Mouse (Mus musculus): ENCODE results near the gene Ubtd1. TPM values are rescaled to one million over a fixed set of nuclear protein-coding genes. Genes with fewer than 3 reads are reported as not detected.

Ubtd1 gene
- total RNA-seq, 2 experiments from 2014 or later: 11.2 to 12.8 TPM

DNA sequence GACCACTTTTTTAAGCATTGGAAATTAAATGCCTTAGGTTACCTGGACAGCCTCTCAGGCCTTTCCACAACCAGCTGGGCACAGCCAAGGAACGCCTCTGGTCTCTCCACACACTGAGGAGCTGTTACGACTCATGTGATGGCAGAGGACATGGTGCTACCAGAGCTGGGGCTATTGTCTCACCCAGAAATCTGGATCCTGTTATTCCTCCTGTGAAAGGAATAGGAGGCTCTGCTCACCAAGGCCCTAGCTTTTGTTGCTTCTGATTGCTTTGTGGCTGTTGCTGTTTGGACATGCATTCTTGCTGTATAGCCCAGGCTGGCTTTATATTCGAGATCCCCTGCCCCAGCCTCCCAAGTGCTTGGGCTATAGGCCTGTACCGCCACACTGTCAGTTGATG lies 34.7 kb downstream of the Ubtd1 start:
- intact Hi-C loops (cut with DNase I): loop anchor here (5.0 kb wide), 1 partner anchor 34 kb away; the partner anchor contains the start of genes Mms19 and Ubtd1

DNA sequence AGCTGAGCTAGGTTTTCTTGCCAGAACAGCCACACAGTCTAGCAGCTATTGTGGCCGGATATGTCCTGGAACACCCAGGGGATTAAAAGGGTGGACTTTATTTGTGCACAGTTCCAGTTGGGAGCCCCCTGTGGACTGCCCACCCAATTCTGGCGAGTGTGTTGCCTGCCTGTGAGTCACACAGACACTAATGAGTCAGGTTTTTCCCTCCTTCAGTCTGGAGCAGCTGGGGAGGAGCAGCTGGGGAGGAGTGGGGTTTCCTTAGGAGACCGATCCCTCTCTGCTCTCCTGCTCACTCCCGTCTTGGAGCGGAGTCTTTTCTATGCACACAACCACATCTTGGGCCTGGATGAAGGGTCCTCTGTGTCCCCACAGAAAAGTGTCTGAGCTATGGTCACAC lies 35.3 kb downstream of the Ubtd1 start:
- intact Hi-C loops (cut with DNase I): loop anchor here (5.0 kb wide), 1 partner anchor 35 kb away; the partner anchor contains the start of genes Mms19 and Ubtd1
- DNase-seq (ENCODE audit: low spot score in 2 of 2): peak; percentile 41 to 63

More for the DNA sequence above, 34.7 kb downstream of the Ubtd1 start:
- no peak for DNase-seq (ENCODE audit: low spot score in 2 of 2)

DNA sequence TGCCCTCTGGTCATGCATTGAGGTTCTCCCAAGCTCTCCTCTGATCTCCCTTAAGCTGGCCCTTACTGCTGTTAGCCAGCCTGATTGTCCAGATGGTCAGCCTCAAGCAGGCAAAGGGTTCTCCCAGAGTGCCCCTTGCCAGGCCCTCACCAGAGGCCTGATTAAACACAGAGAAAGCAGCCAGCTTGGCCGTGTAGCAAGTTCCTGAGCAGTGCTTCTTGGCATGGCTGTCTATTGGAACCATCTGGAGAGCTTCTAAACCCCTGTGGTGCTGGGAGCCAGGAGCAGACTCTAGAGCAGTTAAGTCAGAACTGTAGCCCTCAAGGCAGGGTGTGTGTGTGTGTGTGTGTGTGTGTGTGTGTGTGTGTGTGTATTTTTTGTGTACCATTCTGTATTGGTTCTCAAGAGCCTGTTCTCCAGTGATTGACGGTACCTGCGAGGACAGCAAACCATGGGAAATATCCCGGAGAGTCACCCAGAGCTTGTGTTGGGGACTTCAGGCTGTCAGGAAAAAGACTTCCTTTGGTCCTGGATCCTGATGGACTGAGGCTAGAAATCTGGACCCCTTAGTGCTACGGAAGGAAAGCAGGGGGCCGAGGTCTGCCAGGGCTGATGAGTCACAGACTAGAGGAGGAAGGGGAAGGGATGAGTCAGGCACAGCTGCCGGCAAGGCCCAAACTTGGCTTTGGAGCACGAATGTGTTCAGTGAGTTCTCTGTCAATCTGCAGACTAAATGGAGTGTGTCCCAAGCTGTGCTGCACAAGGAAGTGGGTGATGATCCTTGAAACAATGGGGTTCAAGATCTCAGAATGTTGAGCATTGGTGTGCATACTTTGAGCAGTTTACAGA lies 36.1 kb downstream of the Ubtd1 start:
- DNase-seq (ENCODE audit: low spot score in 2 of 2): peak; percentile 49 to 68
- intact Hi-C loops (cut with DNase I): loop anchor here (5.0 kb wide), 1 partner anchor 35 kb away; the partner anchor contains the start of genes Mms19 and Ubtd1

DNA sequence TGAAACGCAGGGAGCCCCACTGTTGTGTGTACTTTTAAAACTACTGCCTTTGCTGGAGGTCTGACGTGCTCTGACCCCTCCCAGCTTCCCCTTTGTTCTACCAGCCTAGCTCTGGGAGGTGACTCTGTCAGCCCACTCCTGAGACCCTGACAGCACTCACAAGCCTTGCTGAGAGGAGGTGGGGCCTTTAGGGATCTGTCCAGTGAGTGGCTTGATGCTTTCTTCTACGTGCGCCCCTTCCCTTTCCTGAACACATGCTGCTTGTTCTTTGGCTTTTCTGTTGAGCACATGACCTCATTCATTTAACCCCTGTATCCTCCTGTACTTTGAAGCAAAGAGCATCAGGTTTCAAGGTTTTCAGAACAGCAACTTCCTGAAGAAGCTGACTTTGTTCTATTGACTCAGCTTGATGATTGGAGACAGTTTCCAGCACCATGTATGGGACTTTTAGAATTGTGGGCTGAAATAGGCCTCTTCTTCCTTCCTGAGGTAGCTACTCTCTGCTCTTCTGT lies 37.5 kb downstream of the Ubtd1 start:
- DNase-seq (ENCODE audit: low spot score in 2 of 2): no peak
- intact Hi-C loops (cut with DNase I): loop anchor here (5.0 kb wide), 1 partner anchor 37 kb away; the partner anchor contains the start of genes Mms19 and Ubtd1

DNA sequence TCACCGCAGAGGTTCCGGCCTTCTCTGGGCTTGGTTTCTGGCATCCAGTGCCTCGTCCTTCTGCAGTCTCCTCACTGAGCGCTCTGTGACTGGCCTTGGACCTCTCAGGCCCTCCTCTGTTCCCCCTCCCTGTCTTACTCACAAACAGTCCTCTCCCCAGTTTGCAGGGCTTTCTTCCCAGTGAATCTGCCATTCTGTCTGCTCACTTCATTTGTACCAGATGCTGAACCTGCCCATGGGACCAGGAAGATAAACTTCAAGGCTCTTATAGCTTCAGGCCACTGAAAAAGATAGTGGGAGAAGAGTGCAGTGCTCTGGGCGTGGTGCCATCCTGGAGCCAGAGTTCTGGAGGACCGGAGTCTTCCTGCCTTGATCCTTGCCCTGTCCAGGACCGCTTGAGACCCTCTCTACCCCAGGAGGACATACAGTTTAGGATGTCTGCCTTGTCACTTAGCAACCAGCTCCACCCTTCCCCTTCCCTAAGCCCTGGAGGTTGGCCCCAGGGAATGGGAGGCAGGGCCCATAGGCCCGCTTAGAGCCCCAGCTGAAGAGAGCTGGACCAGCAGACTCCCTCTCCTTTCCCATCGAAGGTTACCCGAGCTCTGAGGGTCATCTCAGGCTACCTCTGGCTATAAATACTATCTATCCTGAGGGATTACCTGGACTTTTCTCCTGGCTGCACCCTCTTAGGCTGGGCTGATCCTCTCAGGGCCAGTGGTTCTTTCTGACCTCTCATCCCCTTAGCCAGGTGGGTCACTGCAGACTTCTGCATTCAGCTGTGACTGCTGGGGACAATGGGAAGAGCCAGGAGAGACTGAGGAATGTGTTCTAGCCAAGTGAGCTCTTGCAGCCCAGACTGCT lies 40.3 kb downstream of the Ubtd1 start:
- intact Hi-C loops (cut with DNase I): no loop called here
- DNase-seq (ENCODE audit: low spot score in 2 of 2): no peak

DNA sequence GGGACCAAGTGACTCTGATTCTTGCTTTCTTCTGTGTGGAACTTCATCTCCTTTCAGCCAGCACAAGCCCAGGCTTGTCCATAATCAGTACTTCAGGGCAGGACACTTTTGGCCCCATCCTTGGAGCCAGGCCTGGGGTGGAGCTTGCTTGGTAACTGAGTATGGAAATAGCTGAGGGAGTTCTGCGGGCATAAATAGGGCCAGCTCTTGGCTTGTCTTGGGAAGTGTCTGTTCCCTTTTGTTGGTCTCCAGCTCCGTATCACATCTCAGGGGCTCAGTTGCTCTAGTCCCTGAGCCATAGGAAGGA lies 40.9 kb downstream of the Ubtd1 start:
- intact Hi-C loops (cut with DNase I): no loop called here
- no peak for DNase-seq (ENCODE audit: low spot score in 2 of 2)

DNA sequence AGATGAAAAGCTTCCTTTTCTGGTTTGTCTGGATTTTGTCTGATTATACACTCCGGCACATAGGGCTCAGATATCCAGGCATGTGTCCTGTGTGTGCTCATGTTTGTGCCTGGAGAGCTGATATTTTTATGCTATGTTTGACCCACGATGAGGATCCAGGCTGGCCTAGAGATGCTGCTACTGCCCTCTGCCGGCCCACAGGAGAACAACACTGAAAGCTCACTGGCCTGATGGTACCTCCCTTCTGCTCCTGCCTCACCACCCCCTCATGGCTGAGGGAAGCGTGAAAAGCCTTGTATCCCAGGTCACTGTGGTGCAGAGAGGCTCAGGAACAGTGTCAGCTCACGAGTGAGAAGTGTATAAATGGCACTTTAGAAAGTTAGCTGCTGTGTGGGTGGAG lies 44.6 kb downstream of the Ubtd1 start:
- intact Hi-C loops (cut with DNase I): loop anchor here (5.0 kb wide), 2 partner anchors 74 to 129 kb away; partner anchors contain the start of gene Rrp12

DNA sequence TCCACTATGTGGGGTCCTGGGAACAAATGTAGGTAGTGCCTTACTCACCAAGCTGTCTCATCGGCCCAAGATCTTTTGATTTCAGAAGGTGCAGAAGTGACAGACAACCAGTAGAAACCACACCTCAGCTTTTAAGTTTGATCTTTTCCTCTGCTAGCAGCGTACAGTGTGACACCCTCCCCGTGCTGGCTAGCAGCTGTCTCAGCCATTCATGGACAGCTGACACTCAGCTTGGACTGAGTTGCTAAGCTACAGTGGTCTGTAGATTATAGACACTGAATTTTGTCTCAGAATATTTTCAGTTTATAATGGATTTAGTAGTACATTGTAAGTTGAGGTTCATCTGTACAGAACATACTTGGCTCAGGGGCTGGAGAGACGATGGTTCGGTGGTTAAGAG lies 49.5 kb downstream of the Ubtd1 start:
- intact Hi-C loops (cut with DNase I): no loop called here
- no peak for DNase-seq (ENCODE audit: low spot score in 2 of 2)

More for the DNA sequence above, 44.6 kb downstream of the Ubtd1 start:
- DNase-seq (ENCODE audit: low spot score in 2 of 2): peak; percentile 85 to 89

DNA sequence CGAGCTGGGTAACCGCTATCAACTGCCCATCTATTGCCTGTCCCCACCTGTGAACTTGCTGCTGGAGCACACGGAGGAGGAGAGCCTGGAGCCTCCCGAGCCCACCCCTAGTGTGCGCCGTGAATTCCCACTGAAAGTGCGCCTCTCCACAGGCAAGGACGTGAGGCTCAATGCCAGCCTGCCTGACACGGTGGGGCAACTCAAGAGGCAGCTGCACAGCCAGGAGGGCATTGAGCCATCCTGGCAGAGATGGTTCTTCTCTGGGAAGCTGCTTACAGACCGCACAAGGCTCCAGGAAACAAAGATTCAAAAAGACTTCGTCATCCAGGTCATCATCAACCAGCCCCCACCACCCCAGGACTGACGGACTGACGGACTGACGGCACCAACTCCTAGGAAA lies 52.0 kb downstream of the Ubtd1 start:
- no peak for DNase-seq (ENCODE audit: low spot score in 2 of 2)
- intact Hi-C loops (cut with DNase I): no loop called here

DNA sequence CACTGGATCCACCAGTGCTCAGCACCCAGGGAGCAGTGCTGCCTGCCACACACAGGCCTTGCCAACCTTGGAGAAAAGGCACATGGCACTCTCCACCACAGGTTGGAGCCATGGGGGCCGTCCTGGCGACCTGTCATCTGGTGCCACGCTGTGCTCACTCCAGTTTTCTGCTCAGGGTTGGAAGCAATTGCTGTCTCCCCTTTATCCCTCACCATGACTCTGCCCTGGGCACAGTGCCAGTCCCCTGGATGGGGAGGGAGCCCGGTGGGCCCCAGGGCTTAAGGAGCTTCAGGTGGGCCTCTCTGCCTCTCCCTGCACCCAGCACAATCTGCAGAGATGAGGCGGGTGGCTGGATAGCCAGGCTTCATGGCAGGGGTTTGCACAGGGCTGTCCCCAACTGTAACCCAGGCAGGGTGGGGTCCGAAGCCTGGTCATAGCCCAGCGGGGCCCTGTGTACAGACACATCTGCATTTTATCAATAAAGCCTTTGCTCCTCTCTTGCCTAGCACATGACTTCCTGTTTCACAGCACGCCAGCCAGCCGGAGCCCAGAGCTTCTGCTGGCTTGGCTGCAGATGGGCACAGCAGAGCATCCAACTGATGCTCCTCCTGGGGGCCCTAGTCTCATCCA lies 52.7 kb downstream of the Ubtd1 start:
- intact Hi-C loops (cut with DNase I): no loop called here
- DNase-seq (ENCODE audit: low spot score in 2 of 2): peak in 1 of 2 experiments; percentile 23

DNA sequence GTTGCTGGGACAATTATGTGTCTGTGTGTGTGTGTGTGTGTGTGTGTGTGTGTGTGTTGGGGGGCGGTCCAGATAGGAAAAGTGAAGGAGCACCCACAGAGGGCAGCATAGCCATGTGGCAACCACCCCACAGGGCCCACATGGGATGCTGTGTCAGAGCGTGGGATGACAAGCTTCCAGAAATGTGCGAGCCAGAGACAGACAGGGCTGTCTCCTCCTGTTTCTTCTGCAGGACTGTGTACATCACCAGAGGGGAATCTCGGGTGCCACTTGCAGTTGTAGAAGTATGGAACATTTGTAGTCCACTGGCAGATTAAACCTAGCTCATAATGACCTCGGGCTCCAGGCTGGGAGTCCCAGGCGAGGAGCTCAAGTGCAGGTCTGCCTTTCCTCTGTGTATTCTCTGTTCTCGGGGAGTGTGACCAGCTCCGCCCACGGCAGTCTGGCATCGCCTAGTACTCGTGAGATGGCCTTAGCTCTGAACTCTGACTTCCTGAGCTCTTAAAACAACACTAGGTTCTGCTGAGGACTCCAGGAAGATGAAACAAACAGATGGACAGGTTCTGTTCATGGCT lies 53.4 kb downstream of the Ubtd1 start:
- intact Hi-C loops (cut with DNase I): loop anchor here (5.0 kb wide), 2 partner anchors 37 to 117 kb away; no protein-coding TSS in a partner anchor

DNA sequence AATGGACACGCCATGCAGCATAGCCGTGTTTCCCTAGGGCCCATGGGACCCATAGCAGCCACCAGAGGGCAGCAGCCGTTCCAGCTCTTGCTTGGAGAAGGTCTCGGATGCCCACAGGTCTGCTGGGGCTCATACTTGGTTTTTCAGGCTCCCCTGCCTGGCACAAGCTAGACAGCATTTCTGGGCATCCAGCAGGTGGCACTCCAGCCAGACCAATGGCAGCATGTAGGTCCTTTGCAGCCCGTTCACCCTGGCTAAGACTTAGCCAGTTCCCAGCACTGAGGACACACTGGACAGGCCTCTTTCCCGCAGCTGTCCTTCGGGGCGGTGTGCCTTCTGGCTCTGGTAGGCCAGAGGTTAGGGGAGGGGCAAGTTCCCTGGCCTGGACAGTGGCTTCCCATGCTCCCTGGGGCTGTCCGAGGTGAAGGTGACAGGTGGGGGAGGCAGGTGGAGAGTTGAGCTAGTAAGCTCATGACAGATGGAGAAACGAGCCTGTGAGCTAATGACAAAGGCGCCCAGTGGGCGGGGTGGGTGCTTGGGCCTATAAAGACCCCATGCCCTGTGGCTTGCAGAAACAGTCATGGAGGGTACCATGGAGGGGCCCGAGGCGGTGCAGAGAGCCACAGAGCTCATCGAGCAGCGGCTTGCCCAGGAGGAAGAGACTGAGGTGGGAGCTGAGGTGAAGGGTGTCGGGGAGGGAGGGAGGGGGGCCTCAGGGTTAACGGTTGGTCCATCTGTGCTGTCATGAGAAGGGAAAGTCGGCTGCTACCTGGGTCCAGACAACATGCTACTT lies 54.1 kb downstream of the Ubtd1 start, which contains the start of gene Ankrd2:
TSS of gene Ankrd2 (plus strand) at position 545 of the 793 bp plus-strand sequence.
- peak; percentile 80 to 86 for DNase-seq (ENCODE audit: low spot score in 2 of 2)
- intact Hi-C loops (cut with DNase I): loop anchor here (5.0 kb wide), 2 partner anchors 37 to 117 kb away; no protein-coding TSS in a partner anchor

More for the DNA sequence above, 53.4 kb downstream of the Ubtd1 start:
- DNase-seq (ENCODE audit: low spot score in 2 of 2): peak in 1 of 2 experiments; percentile 20

DNA sequence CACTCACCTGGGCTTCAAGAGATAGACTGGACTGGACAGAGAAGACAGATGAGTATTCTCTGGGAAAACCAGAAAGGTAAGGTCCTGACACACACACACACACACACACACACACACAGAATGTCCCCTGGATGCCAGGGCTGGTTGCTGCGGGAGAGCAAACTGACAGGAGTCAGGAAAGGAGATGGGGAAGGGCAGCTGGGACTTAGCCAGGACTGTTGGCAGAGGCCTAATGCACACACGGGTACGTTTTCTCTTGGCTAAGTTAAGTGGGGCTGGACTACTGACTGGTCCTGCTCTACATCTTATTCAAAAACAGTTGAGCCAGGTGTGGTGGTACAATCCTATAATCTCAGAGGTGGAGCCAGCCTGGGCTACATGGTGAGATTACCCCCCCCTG lies 54.8 kb downstream of the Ubtd1 start:
- intact Hi-C loops (cut with DNase I): loop anchor here (5.0 kb wide), 2 partner anchors 36 to 116 kb away; no protein-coding TSS in a partner anchor
- DNase-seq (ENCODE audit: low spot score in 2 of 2): no peak

DNA sequence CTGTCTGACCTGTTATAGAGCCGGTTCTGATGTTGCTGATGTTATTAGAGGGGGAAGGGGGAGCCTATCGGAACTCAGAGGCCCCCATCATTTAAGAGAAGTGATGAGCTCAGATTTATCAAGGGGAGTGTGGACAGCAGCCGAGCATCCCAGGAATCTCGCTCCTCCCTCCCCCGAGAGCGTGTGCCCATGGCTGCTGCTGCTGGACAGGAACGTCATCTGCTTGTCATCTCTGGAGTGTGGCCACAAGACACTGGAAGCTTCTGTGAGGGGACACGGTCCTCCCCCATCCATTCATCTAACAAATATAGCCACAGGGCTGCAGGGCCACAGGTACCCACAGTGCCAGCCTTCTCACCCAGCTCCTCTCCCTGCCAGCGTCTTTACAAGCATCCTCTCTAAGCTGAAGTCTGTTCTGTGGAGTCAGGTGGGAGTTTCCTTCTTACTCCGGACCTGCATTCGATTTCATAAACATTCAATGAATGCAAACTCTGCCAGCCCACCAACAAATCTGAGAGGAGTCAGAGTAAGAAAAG lies 55.7 kb downstream of the Ubtd1 start:
- no peak for DNase-seq (ENCODE audit: low spot score in 2 of 2)
- intact Hi-C loops (cut with DNase I): loop anchor here (5.0 kb wide), 2 partner anchors 35 to 115 kb away; no protein-coding TSS in a partner anchor

DNA sequence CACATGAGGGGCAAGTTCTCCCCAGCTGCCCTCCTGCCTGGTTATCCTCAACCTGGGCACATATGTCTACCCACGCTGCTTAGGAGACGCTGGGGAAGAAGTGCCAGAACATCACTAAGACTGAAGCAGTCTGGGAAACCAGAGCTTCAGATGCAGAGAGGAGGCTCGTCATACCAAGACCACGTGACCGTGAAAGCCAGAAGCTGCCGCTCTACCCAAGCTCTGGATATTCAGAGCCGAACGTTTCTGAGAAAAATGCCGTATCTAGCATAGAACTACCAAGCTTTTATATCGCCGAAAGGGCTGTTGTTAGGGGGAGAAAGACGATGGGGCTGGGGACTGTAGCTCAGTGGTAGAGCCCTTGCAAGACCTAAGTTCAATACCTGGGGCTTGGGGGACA lies 56.7 kb downstream of the Ubtd1 start:
- no peak for DNase-seq (ENCODE audit: low spot score in 2 of 2)
- intact Hi-C loops (cut with DNase I): loop anchor here (5.0 kb wide), 2 partner anchors 34 to 114 kb away; no protein-coding TSS in a partner anchor

DNA sequence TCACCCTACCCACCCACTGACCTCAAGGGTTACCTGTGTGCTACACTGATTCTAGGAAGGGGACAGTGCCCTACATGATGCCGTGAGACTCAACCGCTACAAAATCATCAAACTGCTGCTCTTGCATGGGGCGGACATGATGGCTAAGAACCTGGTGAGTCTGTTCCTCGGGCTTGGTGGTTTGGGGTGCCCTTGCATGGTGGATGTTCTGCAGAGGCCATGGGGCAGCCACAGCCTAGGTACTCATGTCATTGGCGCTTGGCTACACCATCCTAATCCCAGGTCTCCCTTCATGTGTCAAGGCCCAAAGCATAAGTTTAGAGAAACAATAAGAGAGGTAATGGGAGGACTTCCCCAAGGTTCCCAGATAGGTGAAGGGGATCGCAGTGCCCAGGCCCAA lies 62.4 kb downstream of the Ubtd1 start:
- intact Hi-C loops (cut with DNase I): no loop called here
- no peak for DNase-seq (ENCODE audit: low spot score in 2 of 2)

DNA sequence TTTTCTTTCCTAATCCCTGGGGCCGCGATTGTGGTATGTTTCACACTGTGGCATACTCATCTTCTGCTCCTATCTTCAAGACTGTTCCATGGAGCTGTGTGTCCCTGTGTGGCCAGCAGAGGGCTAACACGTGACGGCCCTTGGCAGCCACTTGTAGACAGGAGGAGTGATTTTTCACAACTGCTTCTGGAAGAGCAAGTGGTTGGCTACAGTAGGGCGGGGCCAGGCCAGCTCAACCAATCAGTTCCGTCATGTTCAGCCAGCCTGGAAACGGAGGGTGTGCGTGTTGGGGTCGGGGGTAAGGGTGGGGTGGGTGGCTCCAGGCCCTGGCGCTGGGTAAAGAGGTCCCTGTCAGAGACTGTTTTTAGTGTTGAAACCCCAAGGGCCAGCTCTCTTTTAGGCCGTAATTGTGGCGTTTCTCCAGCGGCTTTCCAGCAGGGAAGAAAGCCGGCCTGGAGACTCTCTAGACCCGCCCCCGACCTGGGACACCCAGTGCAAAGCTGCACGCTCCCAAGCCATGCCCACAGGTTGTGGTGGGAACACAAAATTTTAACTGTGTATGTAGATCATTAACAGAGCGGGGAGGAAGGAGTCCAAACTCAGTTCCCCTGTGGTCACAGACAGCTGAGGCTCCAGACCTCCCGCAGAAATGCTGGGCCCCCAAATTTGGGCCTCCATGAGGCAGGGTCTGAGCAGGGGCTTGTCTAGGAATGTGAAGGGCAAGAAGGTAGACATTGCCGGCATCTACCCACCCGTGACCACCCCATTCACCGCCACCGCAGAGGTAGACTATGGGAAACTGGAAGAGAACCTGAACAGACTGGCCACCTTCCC lies 63.9 kb downstream of the Ubtd1 start, which contains the start of gene Hoga1:
TSS of gene Hoga1 (plus strand) at position 342 of the 834 bp plus-strand sequence.
- DNase-seq (ENCODE audit: low spot score in 2 of 2): peak; percentile 59 to 83
- intact Hi-C loops (cut with DNase I): no loop called here
